Mouse (Mus musculus) G1E (cell line): ENCODE results near the gene Zfp110.
"Not testable (repeated sequence)": the region's sequence is repeated elsewhere in the genome, so short reads cannot be mapped to it uniquely, and the experiment has no call there.

Experiments
- CTCF ChIP-seq: IDR thresholded peaks from 2 replicates; pipeline ENCODE4 v1.5.1; 2012; ENCODE audit warnings: low read depth, low read length, inconsistent platforms, mixed read lengths
- GATA1 ChIP-seq: IDR thresholded peaks from 2 replicates; pipeline ENCODE4 v1.6.1; 2012; ENCODE audit warnings: borderline replicate concordance, low read length, inconsistent platforms, mixed read lengths
- POLR2AphosphoS5 ChIP-seq: IDR thresholded peaks from 2 replicates; pipeline ENCODE4 v1.6.1; 2012; ENCODE audit warnings: low read depth, low read length, inconsistent platforms; ENCODE audit not compliant: insufficient replicate concordance
- TAL1 ChIP-seq: conservative IDR thresholded peaks from 2 replicates; pipeline ENCODE4 v1.6.1; 2012; ENCODE audit warnings: low read depth, low read length, inconsistent platforms, mixed read lengths

- not testable (repeated sequence) for TF ChIP-seq CTCF, TAL1, POLR2AphosphoS5, GATA1
Observed at GRCm38 (mm10) chr7:12792624-12793023, 41.9 kb upstream of the Zfp110 start.
